Mouse (Mus musculus): ENCODE measurements at regions not wholly inside any gene's neighbourhood (a gene's known extent, or its start where the extent isn't known, plus 50 kb on each side); places are given as distances from the start of the nearest gene placed in this dataset.

- Histone ChIP-seq H3K4me1 (replicated peaks) (no peaks in the 10 kb centered on the region), H3K9me3 (replicated peaks) (no peaks in the 10 kb centered on the region), H3K9ac (no peak overlapping the region), H3K4me3 (replicated peaks) (no peak overlapping the region), H3K4me2 (no peak overlapping the region), H3K36me3 (no peaks in the 10 kb centered on the region), H3K27me3 (no peaks in the 10 kb centered on the region), H3K27ac (no peak overlapping the region)
- DNase-seq: no peak
- no peak for ATAC-seq (ENCODE audit: low read depth)
- WGBS (ENCODE audit: insufficient replicate concordance): 72% methylated on average over 1 of the region's 1 CpGs
Observed at GRCm38 (mm10) chr1:194565574-194565973, 52.4 kb upstream of the Plxna2 start.

- Histone ChIP-seq H3K9ac (no peak overlapping the region), H3K27ac (no peak overlapping the region), H3K4me1 (replicated peaks) (no peaks in the 10 kb centered on the region), H3K4me2 (no peak overlapping the region), H3K36me3 (no peaks in the 10 kb centered on the region), H3K9me3 (replicated peaks) (no peaks in the 10 kb centered on the region), H3K4me3 (replicated peaks) (no peak overlapping the region), H3K27me3 (no peaks in the 10 kb centered on the region)
- WGBS (ENCODE audit: insufficient replicate concordance): 43% methylated on average over 2 of the region's 2 CpGs
- DNase-seq (no peak), ATAC-seq (ENCODE audit: low read depth) (no peak)
Observed at GRCm38 (mm10) chr1:194563946-194564345, 54.1 kb upstream of the Plxna2 start.

- DNase-seq: no peak
- H3K27ac ChIP-seq: no peak overlapping the region
- no peaks in the 10 kb centered on the region for H3K9me3 ChIP-seq (replicated peaks)
- H3K27me3 ChIP-seq: no peaks in the 10 kb centered on the region
- no peaks in the 10 kb centered on the region for H3K4me1 ChIP-seq (replicated peaks)
- ATAC-seq (ENCODE audit: low read depth): no peak
- 53% methylated on average over 1 of the region's 1 CpGs for WGBS (ENCODE audit: insufficient replicate concordance)
- H3K9ac ChIP-seq: no peak overlapping the region
- H3K4me2 ChIP-seq: no peak overlapping the region
- no peak overlapping the region for H3K4me3 ChIP-seq (replicated peaks)
- no peaks in the 10 kb centered on the region for H3K36me3 ChIP-seq
Observed at GRCm38 (mm10) chr1:194561098-194561497, 56.9 kb upstream of the Plxna2 start.

GRCm38 (mm10) chr1:194548661-194549060 lies 69.4 kb upstream of the Plxna2 start:
- DNase-seq: no peak
- ATAC-seq (ENCODE audit: low read depth): no peak
- Histone ChIP-seq H3K9ac (no peak overlapping the region), H3K4me3 (replicated peaks) (no peak overlapping the region), H3K4me1 (replicated peaks) (no peaks in the 10 kb centered on the region), H3K4me2 (no peak overlapping the region), H3K27me3 (no peaks in the 10 kb centered on the region), H3K36me3 (no peaks in the 10 kb centered on the region), H3K9me3 (replicated peaks) (no peaks in the 10 kb centered on the region), H3K27ac (no peak overlapping the region)

- ATAC-seq (ENCODE audit: low read depth): no peak
- H3K4me3 ChIP-seq (replicated peaks): no peak overlapping the region
Observed at GRCm38 (mm10) chr1:194548243-194548642, 69.8 kb upstream of the Plxna2 start.

GRCm38 (mm10) chr1:194540923-194541322 lies 77.1 kb upstream of the Plxna2 start:
- H3K4me3 ChIP-seq (replicated peaks): no peak overlapping the region
- no peak overlapping the region for H3K4me2 ChIP-seq
- H3K9ac ChIP-seq: no peak overlapping the region
- H3K36me3 ChIP-seq: no peaks in the 10 kb centered on the region
- no peak overlapping the region for H3K27ac ChIP-seq
- no peak for ATAC-seq (ENCODE audit: low read depth)
- 73% methylated on average over 2 of the region's 2 CpGs for WGBS (ENCODE audit: insufficient replicate concordance)
- H3K27me3 ChIP-seq: no peaks in the 10 kb centered on the region
- H3K4me1 ChIP-seq (replicated peaks): no peaks in the 10 kb centered on the region
- DNase-seq: no peak
- H3K9me3 ChIP-seq (replicated peaks): no peaks in the 10 kb centered on the region

More at GRCm38 (mm10) chr1:194548243-194548642, 69.8 kb upstream of the Plxna2 start:
- Histone ChIP-seq H3K9me3 (replicated peaks) (no peaks in the 10 kb centered on the region), H3K27me3 (no peaks in the 10 kb centered on the region), H3K27ac (no peak overlapping the region), H3K9ac (no peak overlapping the region), H3K4me2 (no peak overlapping the region), H3K4me1 (replicated peaks) (no peaks in the 10 kb centered on the region), H3K36me3 (no peaks in the 10 kb centered on the region)
- 66% methylated on average over 1 of the region's 1 CpGs for WGBS (ENCODE audit: insufficient replicate concordance)
- DNase-seq: no peak

- H3K4me1 ChIP-seq (replicated peaks): no peaks in the 10 kb centered on the region
- no peak for ATAC-seq (ENCODE audit: low read depth)
- H3K27ac ChIP-seq: no peak overlapping the region
- no peaks in the 10 kb centered on the region for H3K9me3 ChIP-seq (replicated peaks)
- 53% methylated on average over 2 of the region's 2 CpGs for WGBS (ENCODE audit: insufficient replicate concordance)
- no peak for DNase-seq
- H3K4me2 ChIP-seq: no peak overlapping the region
- H3K36me3 ChIP-seq: no peaks in the 10 kb centered on the region
- H3K9ac ChIP-seq: no peak overlapping the region
- H3K27me3 ChIP-seq: no peaks in the 10 kb centered on the region
- H3K4me3 ChIP-seq (replicated peaks): no peak overlapping the region
Observed at GRCm38 (mm10) chr1:194527342-194528165, 90.5 kb upstream of the Plxna2 start.

- Histone ChIP-seq H3K27me3 (no peaks in the 10 kb centered on the region), H3K9ac (no peak overlapping the region), H3K9me3 (replicated peaks) (no peaks in the 10 kb centered on the region), H3K27ac (no peak overlapping the region), H3K4me3 (replicated peaks) (no peak overlapping the region), H3K4me2 (no peak overlapping the region), H3K4me1 (replicated peaks) (no peaks in the 10 kb centered on the region), H3K36me3 (no peaks in the 10 kb centered on the region)
- WGBS (ENCODE audit: insufficient replicate concordance): 81% methylated on average over 2 of the region's 2 CpGs
- DNase-seq: no peak
- ATAC-seq (ENCODE audit: low read depth): no peak
Observed at GRCm38 (mm10) chr1:194524976-194525375, 93.0 kb upstream of the Plxna2 start.

- WGBS (ENCODE audit: insufficient replicate concordance): 70% methylated on average over 2 of the region's 2 CpGs
- H3K4me3 ChIP-seq (replicated peaks): no peak overlapping the region
- no peak for DNase-seq
- no peak overlapping the region for H3K9ac ChIP-seq
- no peak overlapping the region for H3K4me2 ChIP-seq
- no peak for ATAC-seq (ENCODE audit: low read depth)
- no peak overlapping the region for H3K27ac ChIP-seq
- no peaks in the 10 kb centered on the region for H3K4me1 ChIP-seq (replicated peaks)
- H3K36me3 ChIP-seq: no peaks in the 10 kb centered on the region
- H3K9me3 ChIP-seq (replicated peaks): no peaks in the 10 kb centered on the region
- H3K27me3 ChIP-seq: no peaks in the 10 kb centered on the region
Observed at GRCm38 (mm10) chr1:194521216-194521615, 96.8 kb upstream of the Plxna2 start.

GRCm38 (mm10) chr1:194519509-194520220 lies 98.4 kb upstream of the Plxna2 start:
- WGBS (ENCODE audit: insufficient replicate concordance): 59% methylated on average over 6 of the region's 6 CpGs

GRCm38 (mm10) chr1:194516136-194516535 lies 101.9 kb upstream of the Plxna2 start:
- Histone ChIP-seq H3K27me3 (no peaks in the 10 kb centered on the region), H3K4me1 (replicated peaks) (no peaks in the 10 kb centered on the region), H3K9ac (no peak overlapping the region), H3K4me2 (no peak overlapping the region), H3K27ac (no peak overlapping the region), H3K9me3 (replicated peaks) (no peaks in the 10 kb centered on the region), H3K36me3 (no peaks in the 10 kb centered on the region), H3K4me3 (replicated peaks) (no peak overlapping the region)
- ATAC-seq (ENCODE audit: low read depth) (no peak), DNase-seq (no peak)
- 55% methylated on average over 1 of the region's 1 CpGs for WGBS (ENCODE audit: insufficient replicate concordance)

More at GRCm38 (mm10) chr1:194519509-194520220, 98.4 kb upstream of the Plxna2 start:
- Histone ChIP-seq H3K27me3 (no peaks in the 10 kb centered on the region), H3K9ac (no peak overlapping the region), H3K9me3 (replicated peaks) (no peaks in the 10 kb centered on the region), H3K36me3 (no peaks in the 10 kb centered on the region), H3K4me2 (no peak overlapping the region), H3K27ac (no peak overlapping the region), H3K4me1 (replicated peaks) (no peaks in the 10 kb centered on the region), H3K4me3 (replicated peaks) (no peak overlapping the region)
- ATAC-seq (ENCODE audit: low read depth): no peak
- no peak for DNase-seq

GRCm38 (mm10) chr1:194508314-194508713 lies 109.7 kb upstream of the Plxna2 start:
- Histone ChIP-seq H3K4me2 (no peak overlapping the region), H3K27ac (no peak overlapping the region), H3K9ac (no peak overlapping the region), H3K4me1 (replicated peaks) (no peaks in the 10 kb centered on the region), H3K4me3 (replicated peaks) (no peak overlapping the region), H3K36me3 (no peaks in the 10 kb centered on the region), H3K9me3 (replicated peaks) (no peaks in the 10 kb centered on the region), H3K27me3 (no peaks in the 10 kb centered on the region)
- DNase-seq: no peak
- no peak for ATAC-seq (ENCODE audit: low read depth)
- 34% methylated on average over 1 of the region's 1 CpGs for WGBS (ENCODE audit: insufficient replicate concordance)
